Mouse (Mus musculus) WW6 (cell line): Measurements from ENCODE around the gene Krt8.
A peak's percentile ranks its signal among the peaks of the same experiment; 100 is the strongest.
"Not testable (repeated sequence)": the region's sequence is repeated elsewhere in the genome, so short reads cannot be mapped to it uniquely, and the experiment has no call there.

Experiments used
- DNase-seq: peaks from one replicate; pipeline ENCODE4 v3.0.0-alpha.2; 2013; ENCODE audit warnings: low read depth, low spot score

Gene Krt8

GRCm38 (mm10) chr15:102007097-102008069 lies 3.1 kb upstream of the Krt8 start:
- DNase-seq: no peak

GRCm38 (mm10) chr15:102006317-102006716 lies 2.0 kb upstream of the Krt8 start:
- no peak for DNase-seq

- DNase-seq: no peak
Measured at GRCm38 (mm10) chr15:102005290-102005689, 1.0 kb upstream of the Krt8 start.

- no peak for DNase-seq
Measured at GRCm38 (mm10) chr15:102003516-102003915, 766 bp downstream of the Krt8 start.

- DNase-seq: peak; percentile 60
Measured at GRCm38 (mm10) chr15:102002646-102003488, 1.4 kb downstream of the Krt8 start.

GRCm38 (mm10) chr15:101999676-102000335 lies 4.5 kb downstream of the Krt8 start:
- DNase-seq: no peak

GRCm38 (mm10) chr15:101999156-101999555 lies 5.1 kb downstream of the Krt8 start:
- no peak for DNase-seq

GRCm38 (mm10) chr15:101996450-101997078 lies 7.7 kb downstream of the Krt8 start:
- DNase-seq: not testable (repeated sequence)

GRCm38 (mm10) chr15:101995484-101996236 lies 8.6 kb downstream of the Krt8 start:
- no peak for DNase-seq

GRCm38 (mm10) chr15:101994365-101994764 lies 9.9 kb downstream of the Krt8 start:
- DNase-seq: no peak

- no peak for DNase-seq
Measured at GRCm38 (mm10) chr15:101990946-101991345, 13.3 kb downstream of the Krt8 start.

GRCm38 (mm10) chr15:101988714-101989113 lies 15.6 kb downstream of the Krt8 start:
- DNase-seq: no peak

GRCm38 (mm10) chr15:101988119-101988518 lies 16.2 kb downstream of the Krt8 start:
- DNase-seq: no peak

- no peak for DNase-seq
Measured at GRCm38 (mm10) chr15:101984746-101985145, 19.5 kb downstream of the Krt8 start.

- DNase-seq: peak; percentile 92
Measured at GRCm38 (mm10) chr15:101983949-101984601, 20.2 kb downstream of the Krt8 start.

GRCm38 (mm10) chr15:101983315-101983948 lies 20.9 kb downstream of the Krt8 start:
- DNase-seq: no peak

GRCm38 (mm10) chr15:101980849-101981248 lies 23.4 kb downstream of the Krt8 start:
- no peak for DNase-seq

GRCm38 (mm10) chr15:101977043-101977726 lies 27.1 kb downstream of the Krt8 start:
- DNase-seq: no peak

GRCm38 (mm10) chr15:101976641-101977040 lies 27.6 kb downstream of the Krt8 start:
- no peak for DNase-seq
